Mouse (Mus musculus): ENCODE measurements around the gene Surf4. TPM values are rescaled to one million over a fixed set of nuclear protein-coding genes. Genes with fewer than 3 reads are reported as not detected.

Surf4 gene
- 188 TPM for polyA plus RNA-seq (2014; fragmentation: Illumina TruSeq; extraction: RNeasy Lipid Tissue Mini Kit (QIAGEN cat#74804); ENCODE audit: low read depth, low replicate concordance)

DNA sequence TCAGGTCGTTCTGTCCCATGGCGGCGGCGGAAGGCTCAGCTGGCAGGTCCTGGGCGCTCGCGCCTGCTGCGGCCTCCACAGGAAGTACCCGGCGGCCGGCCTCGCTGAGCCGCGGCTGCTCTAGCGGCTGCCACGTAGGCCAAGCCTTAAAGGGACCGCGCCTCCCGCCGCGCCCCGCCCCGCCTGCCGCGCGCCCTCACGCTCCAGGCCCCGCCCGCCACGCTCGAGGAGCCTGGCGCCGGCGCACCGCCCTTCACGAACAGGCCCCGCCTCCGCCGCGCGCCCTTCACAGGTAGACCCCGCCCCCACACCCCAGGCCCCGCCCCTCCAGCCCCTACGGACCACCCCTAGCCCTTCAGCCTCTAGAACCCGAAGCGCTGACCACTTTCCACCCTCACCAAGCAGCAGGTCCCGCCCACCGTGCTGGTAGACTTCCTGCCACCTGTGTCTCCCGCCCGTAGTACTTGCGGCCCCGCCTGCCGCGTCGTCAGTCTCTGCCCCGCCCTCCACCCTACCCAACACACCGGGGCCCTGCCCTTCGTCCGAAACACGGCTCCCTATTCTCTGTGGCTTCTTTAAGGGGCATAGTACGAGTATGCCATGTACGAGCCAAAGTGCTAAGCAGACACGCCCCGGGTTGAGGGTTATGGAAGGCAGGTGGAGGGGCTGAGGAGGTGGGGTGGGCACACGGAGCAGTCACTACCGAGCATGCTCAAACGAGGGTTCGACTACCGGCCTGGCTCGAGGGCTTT lies at the start of gene Surf4, which contains the start of gene Stkld1:
Gene Surf4 (minus strand): TSS at position 625 of the 752 bp plus-strand sequence.
Gene Stkld1 (plus strand): TSS at position 744 of the 752 bp plus-strand sequence.

DNA sequence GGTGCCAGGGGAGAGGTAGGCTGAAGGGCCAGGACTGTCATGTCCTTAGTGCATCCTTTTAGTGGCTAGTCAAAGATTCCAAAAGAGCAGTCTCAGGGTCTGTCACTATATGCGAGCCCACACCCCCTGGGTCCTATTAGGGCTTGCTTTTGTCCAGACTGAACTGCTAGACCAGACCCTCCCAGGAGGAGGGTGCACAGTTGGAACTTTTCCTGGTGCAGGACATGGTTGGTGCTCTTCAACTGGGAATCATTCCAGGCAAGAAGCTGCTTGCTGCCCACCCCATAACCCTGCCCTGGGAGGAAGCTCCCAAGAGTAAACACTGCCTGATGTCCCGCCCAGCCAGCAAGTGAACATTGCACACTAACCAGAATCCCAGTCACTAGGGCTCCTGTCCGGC lies 39.4 kb upstream of the Surf4 start, which contains the start of gene Adamts13:
Gene Adamts13 (plus strand): TSS at position 301 of the 400 bp plus-strand sequence.

DNA sequence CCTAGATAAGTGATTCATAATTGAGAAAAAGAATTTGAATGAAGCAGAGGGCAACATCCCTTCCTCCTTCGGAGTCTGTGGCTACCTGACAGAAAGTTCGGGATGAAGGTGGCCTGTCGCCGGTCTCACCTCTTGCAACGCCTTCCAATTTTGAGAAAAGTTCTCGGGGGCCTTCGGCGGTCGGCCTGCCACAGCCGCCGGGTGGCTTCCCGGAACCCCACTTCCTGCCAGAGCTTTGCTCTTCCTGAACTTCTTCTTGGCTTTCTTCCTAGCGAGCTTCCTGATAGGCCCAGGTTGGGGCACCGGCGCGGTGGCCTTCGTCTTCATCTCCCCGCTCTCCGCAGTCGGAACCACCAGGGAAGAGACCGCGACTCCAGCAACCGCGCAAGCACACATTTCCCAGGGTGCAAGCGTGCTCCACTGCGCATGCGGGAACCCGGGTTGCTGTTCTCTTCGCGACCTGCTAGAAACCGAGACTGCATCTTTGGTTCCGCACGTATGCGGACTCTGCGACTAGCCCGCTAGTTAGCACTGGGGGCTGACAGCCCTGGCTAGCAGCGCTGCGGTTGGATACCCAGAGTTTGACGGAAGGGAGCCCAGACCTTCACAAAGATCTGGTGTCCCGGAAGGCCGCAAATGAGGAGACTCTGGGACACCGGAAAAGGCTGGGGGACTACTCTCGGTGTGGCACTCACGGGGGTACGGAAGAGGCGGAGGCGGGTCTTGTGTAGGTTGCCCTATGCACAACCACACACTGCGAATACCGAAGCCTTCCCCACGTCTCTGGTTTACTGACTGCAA lies 30.4 kb upstream of the Surf4 start, which contains the start of gene Rexo4:
Gene Rexo4 (minus strand): TSS at position 464 of the 801 bp plus-strand sequence.

DNA sequence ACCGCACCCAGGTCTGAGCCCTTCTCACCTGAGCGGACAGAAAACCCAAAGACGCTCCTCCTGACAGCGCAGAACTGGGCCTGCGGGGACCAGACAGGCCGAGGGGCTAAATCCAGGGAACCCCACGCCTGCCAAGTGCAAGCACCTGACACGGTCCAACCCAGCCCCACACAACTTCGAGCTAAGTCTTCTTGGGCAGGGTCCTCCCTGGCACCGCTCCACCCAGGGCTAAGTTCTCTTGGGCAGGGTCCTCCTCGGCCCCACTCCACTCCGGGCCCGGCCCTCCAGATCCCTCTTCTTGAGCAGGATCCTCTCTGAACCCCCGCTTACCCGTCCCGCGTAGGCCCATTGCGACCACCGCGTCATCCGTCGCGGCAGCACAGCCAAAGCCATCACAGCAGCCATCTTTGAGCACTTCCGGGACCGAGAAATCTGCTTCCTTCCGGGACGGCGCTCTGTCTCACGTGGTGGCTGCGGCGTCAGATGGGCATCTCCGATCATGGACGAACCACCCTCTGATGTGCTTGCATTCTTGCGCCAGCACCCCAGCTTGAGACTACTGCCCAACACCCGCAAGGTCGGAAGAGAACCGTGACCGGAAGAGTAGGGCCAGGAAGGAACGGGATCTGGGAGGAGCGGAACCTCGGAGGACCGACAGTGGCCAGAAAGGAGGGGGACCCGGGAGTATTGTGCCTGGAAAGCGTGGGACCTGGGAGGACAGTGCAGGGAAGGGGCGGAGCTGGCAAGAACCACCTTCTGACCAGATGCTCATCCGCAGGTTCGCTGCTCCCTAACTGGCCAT lies 17.6 kb downstream of the Surf4 start, which contains the start of the genes Surf2 and Surf1:
Gene Surf2 (plus strand): TSS at position 441 of the 802 bp plus-strand sequence.
Gene Surf1 (minus strand): TSS at position 604 of the 802 bp plus-strand sequence.

DNA sequence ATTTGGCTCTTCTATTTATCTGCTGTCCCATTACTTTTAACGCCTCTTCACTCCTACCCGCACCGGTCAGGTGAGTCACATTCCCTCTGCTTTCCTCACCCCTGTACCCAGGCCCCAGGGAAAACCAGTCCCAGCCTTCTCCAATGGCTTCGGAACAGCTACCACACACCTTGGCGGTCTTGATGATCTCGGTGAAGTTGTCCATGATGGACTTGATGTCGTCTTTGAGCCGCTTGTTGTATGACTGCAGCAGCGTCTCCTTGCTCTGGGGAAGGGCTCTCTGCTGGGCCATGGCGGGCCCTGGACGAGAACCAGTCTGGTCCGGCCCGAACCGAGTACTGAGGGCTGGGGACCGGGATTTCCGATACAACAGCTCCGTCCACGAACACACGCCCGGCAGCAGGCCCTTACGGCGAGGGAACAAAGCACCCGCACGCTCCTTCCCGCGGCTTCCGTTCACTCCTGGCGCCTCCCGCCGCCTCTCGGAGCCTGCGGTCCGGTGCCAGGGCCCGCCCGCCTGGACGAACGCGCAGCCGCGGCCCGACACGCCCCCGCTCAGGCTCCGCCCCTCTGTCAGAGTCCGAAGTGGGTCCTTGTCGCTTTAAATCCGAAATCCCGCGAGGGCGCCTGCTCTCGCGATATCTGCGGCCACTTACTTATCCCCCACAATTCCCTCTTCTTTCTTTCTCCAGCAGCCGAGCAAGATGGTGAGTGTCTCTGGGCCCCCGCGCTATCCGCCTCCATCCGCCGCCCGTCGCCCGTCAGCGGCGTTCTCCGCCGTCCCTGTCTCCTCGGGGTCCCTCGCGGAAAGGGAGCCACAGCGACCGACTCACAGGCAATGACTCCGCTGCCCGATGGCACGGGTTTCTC lies 23.4 kb downstream of the Surf4 start, which contains the start of the genes Med22 and Rpl7a:
Gene Med22 (minus strand): TSS at position 554 of the 870 bp plus-strand sequence.
Gene Rpl7a (plus strand): TSS at position 641 of the 870 bp plus-strand sequence.

DNA sequence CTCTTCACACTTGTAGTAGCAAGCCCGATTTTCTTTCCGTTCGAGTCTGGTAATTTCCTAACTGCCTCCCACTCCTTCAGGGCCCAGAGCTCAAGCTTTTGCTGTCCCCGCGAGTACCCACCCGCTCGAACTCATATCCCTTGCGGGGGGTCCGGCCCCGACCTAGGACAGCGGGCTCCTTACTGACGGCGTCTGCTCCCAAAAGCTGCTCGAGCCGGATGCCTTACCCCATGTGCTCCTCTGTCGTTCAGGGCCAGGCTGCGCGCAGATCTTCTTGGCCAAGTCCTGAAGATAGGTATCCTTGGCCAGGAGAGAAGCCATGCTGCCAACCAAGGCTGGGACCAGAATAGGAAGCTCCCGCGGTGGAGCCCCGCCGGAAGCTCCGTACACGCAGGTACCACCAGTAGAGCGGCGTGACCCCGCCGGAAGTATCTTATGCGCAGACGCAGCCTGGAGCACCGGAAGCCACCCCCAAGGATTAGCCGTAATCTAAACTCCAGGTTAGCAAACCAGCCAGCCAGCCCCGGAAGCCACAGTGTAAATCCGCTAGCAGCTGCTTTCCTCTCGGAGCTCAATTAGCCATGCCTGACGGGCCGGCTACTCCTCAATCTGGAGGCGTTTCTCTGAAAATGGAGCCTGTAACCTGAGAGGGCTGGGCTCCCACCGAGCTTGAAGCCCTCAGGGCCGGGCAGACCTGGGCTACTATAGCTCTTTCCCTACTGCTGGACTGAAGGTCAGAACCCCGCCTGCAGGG lies 31.1 kb downstream of the Surf4 start, which contains the start of gene Surf6:
Gene Surf6 (minus strand): TSS at position 413 of the 754 bp plus-strand sequence.

Other genes with a start within 250 kb of the Surf4 start
- 9.1 TPM for gene Abo, start 68.9 kb downstream of the Surf4 start, polyA plus RNA-seq (2014; fragmentation: Illumina TruSeq; extraction: RNeasy Lipid Tissue Mini Kit (QIAGEN cat#74804); ENCODE audit: low read depth, low replicate concordance)
- gene Surf6, start 31.0 kb downstream of the Surf4 start, polyA plus RNA-seq (2014; fragmentation: Illumina TruSeq; extraction: RNeasy Lipid Tissue Mini Kit (QIAGEN cat#74804); ENCODE audit: low read depth, low replicate concordance): 18.6 TPM
- 45.9 TPM for gene Med22, start 23.3 kb downstream of the Surf4 start, polyA plus RNA-seq (2014; fragmentation: Illumina TruSeq; extraction: RNeasy Lipid Tissue Mini Kit (QIAGEN cat#74804); ENCODE audit: low read depth, low replicate concordance)
- 1,138 TPM for gene Rpl7a, start 23.2 kb downstream of the Surf4 start, polyA plus RNA-seq (2014; fragmentation: Illumina TruSeq; extraction: RNeasy Lipid Tissue Mini Kit (QIAGEN cat#74804); ENCODE audit: low read depth, low replicate concordance)
- gene Surf2, start 17.6 kb downstream of the Surf4 start, polyA plus RNA-seq (2014; fragmentation: Illumina TruSeq; extraction: RNeasy Lipid Tissue Mini Kit (QIAGEN cat#74804); ENCODE audit: low read depth, low replicate concordance): 33.0 TPM
- 83.7 TPM for gene Surf1, start 17.4 kb downstream of the Surf4 start, polyA plus RNA-seq (2014; fragmentation: Illumina TruSeq; extraction: RNeasy Lipid Tissue Mini Kit (QIAGEN cat#74804); ENCODE audit: low read depth, low replicate concordance)
- gene Stkld1, start 119 bp upstream of the Surf4 start, polyA plus RNA-seq (2014; fragmentation: Illumina TruSeq; extraction: RNeasy Lipid Tissue Mini Kit (QIAGEN cat#74804); ENCODE audit: low read depth, low replicate concordance): 3.1 TPM
- gene Rexo4, start 30.5 kb upstream of the Surf4 start, polyA plus RNA-seq (2014; fragmentation: Illumina TruSeq; extraction: RNeasy Lipid Tissue Mini Kit (QIAGEN cat#74804); ENCODE audit: low read depth, low replicate concordance): 47.0 TPM
- gene Adamts13, start 39.5 kb upstream of the Surf4 start, polyA plus RNA-seq (2014; fragmentation: Illumina TruSeq; extraction: RNeasy Lipid Tissue Mini Kit (QIAGEN cat#74804); ENCODE audit: low read depth, low replicate concordance): not detected
- gene Cacfd1, start 76.0 kb upstream of the Surf4 start, polyA plus RNA-seq (2014; fragmentation: Illumina TruSeq; extraction: RNeasy Lipid Tissue Mini Kit (QIAGEN cat#74804); ENCODE audit: low read depth, low replicate concordance): 54.7 TPM
- 0.91 TPM for gene Slc2a6, start 94.1 kb upstream of the Surf4 start, polyA plus RNA-seq (2014; fragmentation: Illumina TruSeq; extraction: RNeasy Lipid Tissue Mini Kit (QIAGEN cat#74804); ENCODE audit: low read depth, low replicate concordance)
- gene Mymk, start 138.3 kb upstream of the Surf4 start, polyA plus RNA-seq (2014; fragmentation: Illumina TruSeq; extraction: RNeasy Lipid Tissue Mini Kit (QIAGEN cat#74804); ENCODE audit: low read depth, low replicate concordance): not detected
- gene Adamtsl2, start 145.5 kb upstream of the Surf4 start, polyA plus RNA-seq (2014; fragmentation: Illumina TruSeq; extraction: RNeasy Lipid Tissue Mini Kit (QIAGEN cat#74804); ENCODE audit: low read depth, low replicate concordance): 4.7 TPM
- gene Fam163b, start 208.6 kb upstream of the Surf4 start, polyA plus RNA-seq (2014; fragmentation: Illumina TruSeq; extraction: RNeasy Lipid Tissue Mini Kit (QIAGEN cat#74804); ENCODE audit: low read depth, low replicate concordance): 0.12 TPM
- 0.26 TPM for gene Dbh, start 231.3 kb upstream of the Surf4 start, polyA plus RNA-seq (2014; fragmentation: Illumina TruSeq; extraction: RNeasy Lipid Tissue Mini Kit (QIAGEN cat#74804); ENCODE audit: low read depth, low replicate concordance)